Comparison of ENCODE assay signal across 8 mouse cellular contexts in genomic region chr16:30596959-30597681, GRCm38 (mm10). TPM values are rescaled to one million over a fixed set of nuclear protein-coding genes. Genes with fewer than 3 reads are reported as not detected.
DNase-seq lines count a peak whose midpoint lies in the region.

No protein-coding gene starts in this region.

- peaks cover 39% of the 10 kb centered on the region for H3K27me3 ChIP-seq in hindbrain, embryonic 10.5 days (ENCODE audit: insufficient read depth, poor library complexity, severe bottlenecking)

- DNase-seq in MEL-GATA-1-ER (ENCODE audit: extremely low read depth, low read depth) = peak; percentile 65
- DNase-seq in cerebellum, adult 8-10 months = peak; percentile 93
- peak; percentile 82 to 97 for DNase-seq in frontal cortex, adult 2 months (ENCODE audit: extremely low spot score in 1 of 2, low spot score in 1 of 2)
- DNase-seq in hindbrain, embryonic 10.5 days (ENCODE audit: low spot score) = peak; percentile 91
- peak; percentile 98 for DNase-seq in layer of hippocampus, postnatal 10 days (ENCODE audit: low spot score in 2 of 2)
- DNase-seq in lung, postnatal 10 days = peak; percentile 94
- peak; percentile 60 for DNase-seq in retina, adult 2 months (ENCODE audit: low read depth, low spot score)
- DNase-seq in thymus, postnatal 25 days = peak; percentile 85

- 11% methylated on average over 16 of the region's 16 CpGs for WGBS in hindbrain, embryonic 10.5 days

- H3K9me3 ChIP-seq in hindbrain, embryonic 10.5 days = no peaks in the 10 kb centered on the region

- H3K4me1 ChIP-seq in hindbrain, embryonic 10.5 days (replicated peaks) = peaks cover 45% of the 10 kb centered on the region

- H3K36me3 ChIP-seq in hindbrain, embryonic 10.5 days = no peaks in the 10 kb centered on the region

- peak overlapping the region; percentile 34; the same call in 1 of the 2 replicates for H3K4me3 ChIP-seq in hindbrain, embryonic 10.5 days

- H3K27ac ChIP-seq in hindbrain, embryonic 10.5 days = no peak overlapping the region; the same call in 1 of the 2 replicates

RNA-seq across cellular contexts. Expression of gene Fam43a, which starts 2.4 kb away (rescaled TPM):
- 13.6 and 17.6 TPM in 2 replicates for polyA plus RNA-seq in frontal cortex, adult 2 months (2012; rRNA removed)
- polyA plus RNA-seq in hindbrain, embryonic 10.5 days (2016; fragmentation: Nextera tagmentation; extraction: Ambion mirVana) = 15.5 and 16.6 TPM in 2 replicates
- 10 to 100 TPM; 14.8 to 16.9 TPM for total RNA-seq in layer of hippocampus, postnatal 10 days (2021)

RNA-seq across cellular contexts. Expression of gene Lsg1, which starts 9.7 kb away (rescaled TPM):
- 17.4 and 17.9 TPM in 2 replicates for polyA plus RNA-seq in frontal cortex, adult 2 months (2012; rRNA removed)
- 74.5 and 78.5 TPM in 2 replicates for polyA plus RNA-seq in hindbrain, embryonic 10.5 days (2016; fragmentation: Nextera tagmentation; extraction: Ambion mirVana)
- 10 to 100 TPM; 24.4 to 25.6 TPM for total RNA-seq in layer of hippocampus, postnatal 10 days (2021)

RNA-seq across cellular contexts. Expression of gene Tmem44, which starts 46.5 kb away (rescaled TPM):
- 63.2 and 67.7 TPM in 2 replicates for polyA plus RNA-seq in frontal cortex, adult 2 months (2012; rRNA removed)
- 22.8 and 39.3 TPM in 2 replicates for polyA plus RNA-seq in hindbrain, embryonic 10.5 days (2016; fragmentation: Nextera tagmentation; extraction: Ambion mirVana)
- total RNA-seq in layer of hippocampus, postnatal 10 days (2021) = 10 to 100 TPM; 55.9 to 61.6 TPM
